Mouse (Mus musculus) CD4-positive, CD25-positive, alpha-beta regulatory T cell, adult 4 months (primary cell): Measurements from ENCODE around the gene Unkl. TPM values are rescaled to one million over a fixed set of nuclear protein-coding genes. Genes with fewer than 3 reads are reported as not detected.

Experiments used
- ATAC-seq: one replicate; pipeline ENCODE4 v1.8.0; 2017
- polyA plus RNA-seq, 2 experiments: library from polyadenylated mRNA; unstranded; fragments of 100-300 nt; shearing (Covaris generic); gene quantifications; one replicate each; pipeline ENCODE4 v1.2.1; 2017

The Unkl gene
- polyA plus RNA-seq, 2 experiments from 2014 or later: 18.4 to 30.0 TPM

- peak; percentile 79 for ATAC-seq
Measured at GRCm38 (mm10) chr17:25257804-25258261, 69.6 kb downstream of the Unkl start.

GRCm38 (mm10) chr17:25264453-25264852 is 76.3 kb downstream of the Unkl start:
- no peak for ATAC-seq

GRCm38 (mm10) chr17:25270795-25271335 is 82.7 kb downstream of the Unkl start:
- no peak for ATAC-seq

GRCm38 (mm10) chr17:25272326-25272725 is 84.1 kb downstream of the Unkl start:
- no peak for ATAC-seq

DNA sequence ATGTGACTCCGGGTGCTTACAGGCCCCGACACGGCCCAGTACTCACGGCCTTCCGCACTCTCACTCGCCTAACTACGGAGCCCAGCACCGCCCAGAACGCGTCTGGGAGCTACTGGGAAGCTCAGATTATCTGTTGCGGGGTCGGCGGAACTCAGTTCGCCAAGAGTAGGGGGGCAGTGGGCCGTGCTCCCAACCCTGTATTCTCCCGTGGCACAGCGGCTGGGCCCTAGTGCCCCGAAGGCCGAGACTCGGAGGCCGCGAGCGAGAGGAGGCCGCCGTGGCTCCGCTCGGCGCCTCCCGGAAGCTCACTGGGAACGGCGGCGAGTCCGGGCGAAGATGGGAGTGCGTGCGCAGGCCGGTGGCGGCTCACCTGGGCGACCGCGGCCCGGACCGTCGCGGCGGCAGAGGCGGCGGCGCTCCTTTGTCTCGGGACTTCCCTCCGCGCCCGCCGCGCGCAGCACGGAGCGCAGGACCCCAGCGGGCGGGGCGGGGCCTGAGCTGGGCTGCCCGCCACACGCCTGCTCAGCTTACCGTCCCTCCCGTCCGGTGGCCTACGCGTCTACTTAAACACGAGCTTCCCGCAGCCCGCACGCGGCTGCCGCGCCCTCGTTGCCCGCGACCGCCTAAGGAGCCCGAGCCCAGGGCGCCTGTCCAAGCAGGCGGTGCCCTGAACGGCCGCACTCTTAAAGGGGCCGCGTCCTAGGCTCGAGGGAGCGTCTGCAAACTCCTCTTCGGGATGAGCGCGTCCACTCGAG is 84.9 kb downstream of the Unkl start:
- ATAC-seq: peak; percentile 78

GRCm38 (mm10) chr17:25273706-25274501 is 85.7 kb downstream of the Unkl start:
- peak; percentile 78 for ATAC-seq

DNA sequence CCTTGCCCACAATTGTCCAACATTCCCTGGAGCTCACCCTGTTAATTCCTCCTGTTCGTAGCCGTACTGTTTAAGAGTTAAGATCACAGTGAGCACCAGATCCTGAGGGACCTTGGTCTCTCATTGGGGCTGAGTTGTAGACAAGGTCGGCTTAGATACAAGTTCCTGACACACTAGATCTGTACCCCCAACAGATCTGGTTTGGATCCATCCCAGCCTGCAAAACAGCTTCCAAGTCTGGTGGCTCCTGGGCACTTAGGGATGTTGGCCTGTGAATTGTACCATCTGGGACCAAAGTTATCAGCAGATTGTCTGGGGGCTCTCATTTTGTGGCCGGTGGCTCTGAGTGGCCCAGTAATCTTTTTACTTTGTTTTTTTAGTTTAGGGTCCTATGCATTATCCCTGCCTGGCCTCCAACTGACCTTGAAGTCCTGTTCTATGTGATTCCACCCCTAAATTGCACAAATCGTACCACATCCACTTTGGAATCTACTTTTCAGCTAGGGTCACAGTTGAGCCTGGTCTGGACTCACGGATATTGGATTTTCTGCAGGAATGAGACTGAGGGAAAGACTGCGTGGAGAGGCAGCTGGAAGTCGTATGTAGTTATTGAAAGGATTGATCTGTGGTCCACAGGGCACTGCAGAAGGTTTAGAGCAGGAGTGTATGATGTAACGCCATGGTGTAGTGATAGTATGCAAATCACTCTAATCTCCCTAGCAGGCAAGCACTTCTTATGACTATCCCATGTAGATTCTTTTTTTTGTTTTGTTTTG is 86.6 kb downstream of the Unkl start, which contains the start of gene Ube2i:
Ube2i (minus strand) TSS at position 52 of the 776 bp plus-strand sequence.
- no peak for ATAC-seq

DNA sequence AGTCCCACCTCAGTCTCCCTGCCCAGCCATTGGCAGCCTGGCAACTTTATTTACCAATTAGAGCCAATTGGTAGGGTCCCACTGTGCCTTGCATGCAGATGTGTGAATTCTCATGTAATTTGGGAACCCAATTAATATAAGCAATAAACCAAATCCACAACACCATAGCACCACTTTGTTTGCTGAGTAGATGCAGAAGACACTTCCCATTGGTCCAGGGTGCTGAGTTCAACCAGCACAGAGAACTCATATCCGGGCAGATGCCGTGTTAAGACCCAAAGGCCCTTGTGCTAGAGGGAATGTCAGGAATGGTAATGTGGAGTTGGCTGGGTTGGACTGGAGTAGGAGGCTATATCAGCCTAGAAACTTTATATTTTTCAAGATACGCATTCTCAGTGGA is 87.6 kb downstream of the Unkl start:
- ATAC-seq: no peak

DNA sequence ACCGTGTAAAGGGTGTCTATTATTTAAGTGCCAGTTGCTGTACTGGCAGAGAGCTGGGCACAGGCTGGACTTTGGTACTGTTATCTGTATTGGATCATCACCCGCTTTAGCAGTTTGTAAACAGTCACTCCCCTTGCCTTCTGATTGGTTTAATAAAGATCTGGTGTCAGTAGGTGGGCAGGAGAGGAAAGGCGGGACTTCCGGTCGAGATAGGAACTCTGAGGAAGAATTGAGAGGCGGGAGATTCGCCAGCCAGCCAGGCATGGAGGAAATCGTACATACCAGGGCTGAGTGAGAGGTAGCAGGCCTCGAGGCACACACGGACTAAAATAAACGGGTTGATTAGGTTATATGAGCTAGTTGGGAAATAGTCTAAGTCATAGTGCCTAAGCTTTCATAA is 93.9 kb downstream of the Unkl start:
- ATAC-seq: no peak

Other genes starting within 250 kb of the Unkl start
- gene Jpt2, start 227.7 kb upstream of the Unkl start, polyA plus RNA-seq: 10 to 100 TPM; 28.2 to 39.5 TPM
- gene Cramp1l, start 172.6 kb upstream of the Unkl start, polyA plus RNA-seq: 1 to 10 TPM; 6.1 to 7.4 TPM
- gene Ift140, start 172.3 kb upstream of the Unkl start, polyA plus RNA-seq: 10 to 100 TPM; 12.3 to 25.1 TPM
- under 1 TPM; 0.56 to 0.79 TPM for gene Tmem204, start 104.8 kb upstream of the Unkl start, polyA plus RNA-seq
- gene Telo2, start 72.4 kb upstream of the Unkl start, polyA plus RNA-seq: 10 to 100 TPM; 24.4 to 36.8 TPM
- not detected for gene Ptx4, start 67.6 kb upstream of the Unkl start, polyA plus RNA-seq
- gene Clcn7, start 55.0 kb upstream of the Unkl start, polyA plus RNA-seq: 10 to 100 TPM; 18.2 to 33.2 TPM
- gene Ccdc154, start 25.9 kb upstream of the Unkl start, polyA plus RNA-seq: not detected
- gene Gm38655, start 12.9 kb upstream of the Unkl start, polyA plus RNA-seq: not detected
- 10 to 100 TPM; 15.6 to 20.7 TPM for gene BC003965, start 3.8 kb upstream of the Unkl start, polyA plus RNA-seq
- 10 to 100 TPM; 76.7 to 77.2 TPM for gene Gnptg, start 51.7 kb downstream of the Unkl start, polyA plus RNA-seq
- 10 to 100 TPM; 35.1 to 36.0 TPM for gene Tsr3, start 51.8 kb downstream of the Unkl start, polyA plus RNA-seq
- 10 to 100 TPM; 14.4 to 31.1 TPM for gene Baiap3, start 68.0 kb downstream of the Unkl start, polyA plus RNA-seq
- gene Ube2i, start 86.2 kb downstream of the Unkl start, polyA plus RNA-seq: 100 to 1,000 TPM; 417 to 488 TPM
- gene Prss34, start 110.0 kb downstream of the Unkl start, polyA plus RNA-seq: not detected
- gene Prss28, start 120.2 kb downstream of the Unkl start, polyA plus RNA-seq: not detected
- not detected for gene Prss29, start 130.3 kb downstream of the Unkl start, polyA plus RNA-seq
- not detected for gene Tpsab1, start 157.2 kb downstream of the Unkl start, polyA plus RNA-seq
- gene Tpsb2, start 177.9 kb downstream of the Unkl start, polyA plus RNA-seq: not detected
- gene Tpsg1, start 180.9 kb downstream of the Unkl start, polyA plus RNA-seq: not detected
- gene Cacna1h, start 245.4 kb downstream of the Unkl start, polyA plus RNA-seq: not detected